Mouse (Mus musculus) kidney, adult 2 months (tissue): ENCODE results near the gene Cpne9.

Source experiments
- CTCF ChIP-seq: fragments of 200-500 bp; conservative IDR thresholded peaks from 2 replicates; pipeline ENCODE4 v1.5.1; 2011; ENCODE audit warnings: low read depth, mild to moderate bottlenecking, control low read depth, low read length, moderate library complexity, mixed read lengths; ENCODE audit not compliant: insufficient read depth, insufficient read length
- POLR2A ChIP-seq: fragments of 200-500 bp; IDR thresholded peaks from one replicate; pipeline ENCODE4 v1.6.1; 2011; ENCODE audit warnings: low read depth, low read length, control low read depth

DNA sequence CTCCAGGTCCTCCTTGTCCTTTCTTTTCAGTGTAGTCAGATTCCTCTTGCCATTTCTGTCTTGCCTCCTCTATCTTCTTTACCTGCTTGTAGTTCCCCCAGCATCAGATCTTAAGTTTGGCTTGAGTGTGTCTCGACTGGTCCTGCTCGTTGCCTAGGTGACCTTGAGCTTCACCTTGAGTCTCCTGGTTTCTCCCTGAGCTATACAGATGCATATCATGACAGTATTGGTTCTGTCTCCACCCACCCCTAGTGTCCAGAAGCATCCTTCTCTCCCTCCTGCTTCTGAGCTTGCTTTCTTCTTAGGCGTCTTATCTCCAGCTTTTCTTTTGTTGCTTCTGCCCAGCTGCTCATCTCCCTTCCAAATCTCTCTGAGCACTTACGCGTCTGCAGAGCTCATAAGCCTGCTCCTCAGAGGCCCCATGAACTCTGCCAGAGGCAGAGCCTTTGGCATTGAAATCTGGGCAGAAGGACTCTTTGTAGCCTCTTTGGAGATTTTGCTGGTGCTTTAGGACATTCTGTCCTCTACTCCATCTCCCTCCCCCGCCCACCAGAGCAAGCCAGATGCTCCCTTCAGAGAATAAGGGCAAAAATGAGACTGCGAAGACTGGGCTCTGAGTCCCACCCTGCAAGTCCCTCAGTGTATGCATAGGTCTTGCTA lies 15.0 kb upstream of the Cpne9 start:
- TF ChIP-seq CTCF (no peak), POLR2A (no peak)
